Mouse (Mus musculus) lung, adult 2 months (tissue): ENCODE measurements around the gene Idnk. TPM values are rescaled to one million over a fixed set of nuclear protein-coding genes. Genes with fewer than 3 reads are reported as not detected.

ENCODE experiments used
- DNase-seq: peaks from one replicate; pipeline ENCODE4 v3.0.0; 2022
- H3K4me1 ChIP-seq: fragments of 200-500 bp; 2 replicates; pipeline ENCODE4 v1.6.1; 2011; ENCODE audit warnings: low read length; ENCODE audit not compliant: control insufficient read depth, insufficient read depth
- H3K4me3 ChIP-seq: fragments of 200-500 bp; replicated peaks from 2 replicates; pipeline ENCODE3; 2011; ENCODE audit warnings: low read depth, mild to moderate bottlenecking, control low read depth, low read length; ENCODE audit errors: extremely low read depth
- CTCF ChIP-seq: fragments of 200-500 bp; IDR thresholded peaks from 2 replicates; pipeline ENCODE4 v1.5.1; 2011; ENCODE audit warnings: mild to moderate bottlenecking, low read length, control low read depth; ENCODE audit not compliant: insufficient read depth
- POLR2A ChIP-seq: fragments of 200-500 bp; IDR thresholded peaks from 2 replicates; pipeline ENCODE4 v1.6.1; 2011; ENCODE audit warnings: low read depth, mild to moderate bottlenecking, control low read depth, low read length, borderline replicate concordance; ENCODE audit errors: extremely low read depth
- WGBS: fragments of 180-500 bp; shearing (Covaris S2); methylation state at CpG from one replicate; pipeline ENCODE4 v1.1.7; 2018; 5-methylcytosine and 5-hydroxymethylcytosine counted together
- polyA plus RNA-seq: library from polyadenylated mRNA; depleted of rRNA; stranded (reverse); fragments of >200 nt; gene quantifications from 2 replicates; pipeline ENCODE4 v1.2.3, GENCODE M21; 2012

Gene Idnk
- polyA plus RNA-seq, 1 experiment, result 24.5 TPM

GRCm38 (mm10) chr13:58187751-58188150 is 30.3 kb downstream of the Idnk start:
- WGBS, result 92% methylated on average over 3 of the region's 3 CpGs

DNA sequence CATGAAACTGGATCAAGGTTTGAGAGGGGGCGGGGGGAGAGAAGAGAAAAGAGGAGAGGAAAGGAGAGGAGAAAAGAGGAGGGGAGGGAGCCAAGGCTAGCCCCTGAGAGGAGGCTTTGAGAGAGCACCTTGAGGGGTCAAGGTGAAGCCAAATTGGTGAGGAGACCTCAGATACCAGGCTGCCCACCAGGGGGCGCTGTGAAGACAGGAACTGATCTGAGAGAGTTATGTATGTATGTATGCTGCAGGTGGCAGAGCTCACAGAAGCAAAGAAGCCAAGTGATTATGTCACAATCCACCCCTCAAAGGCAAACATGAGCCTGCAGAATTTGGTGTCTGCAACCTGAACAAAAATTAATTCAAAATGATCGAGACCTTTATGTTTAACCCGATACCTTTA is 31.0 kb downstream of the Idnk start:
- TF ChIP-seq CTCF (peak; percentile 91), POLR2A (no peak)
- 63% methylated on average over 4 of the region's 4 CpGs for WGBS
- DNase-seq, result peak; percentile 83
- Histone ChIP-seq H3K4me3 (no peak overlapping the region), H3K4me1 (peaks cover 2% of the 10 kb centered on the region; the same call in 1 of the 2 replicates)

More at GRCm38 (mm10) chr13:58187751-58188150, 30.3 kb downstream of the Idnk start:
- DNase-seq, result no peak
- peaks cover 2% of the 10 kb centered on the region; the same call in 1 of the 2 replicates for H3K4me1 ChIP-seq
- no peak overlapping the region for H3K4me3 ChIP-seq
- TF ChIP-seq CTCF (no peak), POLR2A (no peak)

- Histone ChIP-seq H3K4me3 (no peak overlapping the region), H3K4me1 (peaks cover 2% of the 10 kb centered on the region; the same call in 1 of the 2 replicates)
- WGBS, result 65% methylated on average over 5 of the region's 5 CpGs
- DNase-seq, result no peak
- TF ChIP-seq CTCF, result no peak
- TF ChIP-seq POLR2A, result no peak
These were observed 32.0 kb downstream of the Idnk start for GRCm38 (mm10) chr13:58189473-58189872.

GRCm38 (mm10) chr13:58191516-58191915 is 34.1 kb downstream of the Idnk start:
- over 99% methylated on average over 14 of the region's 14 CpGs for WGBS
- no peak for DNase-seq
- peaks cover 2% of the 10 kb centered on the region; the same call in 1 of the 2 replicates for H3K4me1 ChIP-seq
- H3K4me3 ChIP-seq, result no peak overlapping the region
- TF ChIP-seq POLR2A, result no peak
- no peak for TF ChIP-seq CTCF

DNA sequence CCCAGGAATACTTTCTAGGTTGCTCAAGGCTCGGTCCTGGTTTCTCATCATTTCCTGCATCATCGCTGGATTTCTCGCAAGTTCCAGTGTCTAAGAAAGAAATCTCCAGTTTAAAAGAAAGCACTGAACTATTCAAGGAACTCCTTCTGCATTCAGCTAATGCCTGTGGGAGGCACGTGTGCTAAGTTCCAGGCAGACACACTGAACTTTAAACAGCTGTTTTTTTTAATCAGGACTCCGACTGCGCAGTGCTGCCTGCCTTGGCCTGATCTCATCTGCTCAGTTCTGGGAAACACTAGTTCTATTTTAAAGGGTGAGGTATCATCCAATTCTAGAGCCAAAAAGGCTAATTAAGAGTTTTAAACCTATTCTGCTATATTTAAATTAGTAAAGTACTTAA is 34.7 kb downstream of the Idnk start:
- 95% methylated on average over 6 of the region's 6 CpGs for WGBS
- TF ChIP-seq POLR2A (no peak), CTCF (no peak)
- no peak for DNase-seq
- Histone ChIP-seq H3K4me1 (peaks cover 4% of the 10 kb centered on the region; the same call in 1 of the 2 replicates), H3K4me3 (no peak overlapping the region)

GRCm38 (mm10) chr13:58193221-58193620 is 35.8 kb downstream of the Idnk start:
- 97% methylated on average over 3 of the region's 3 CpGs for WGBS
- H3K4me1 ChIP-seq, result peaks cover 4% of the 10 kb centered on the region; the same call in 1 of the 2 replicates
- H3K4me3 ChIP-seq, result no peak overlapping the region
- DNase-seq, result no peak
- no peak for TF ChIP-seq POLR2A
- no peak for TF ChIP-seq CTCF

GRCm38 (mm10) chr13:58194908-58195307 is 37.5 kb downstream of the Idnk start:
- H3K4me3 ChIP-seq, result no peak overlapping the region
- DNase-seq, result no peak
- TF ChIP-seq POLR2A, result no peak
- no peak for TF ChIP-seq CTCF
- H3K4me1 ChIP-seq, result peaks cover 3% of the 10 kb centered on the region; the same call in 1 of the 2 replicates
- 88% methylated on average over 3 of the region's 3 CpGs for whole genome bisulfite sequencing

GRCm38 (mm10) chr13:58197211-58197610 is 39.8 kb downstream of the Idnk start:
- no peak for TF ChIP-seq CTCF
- TF ChIP-seq POLR2A, result no peak
- 70% methylated on average over 3 of the region's 3 CpGs for WGBS
- DNase-seq, result no peak

DNA sequence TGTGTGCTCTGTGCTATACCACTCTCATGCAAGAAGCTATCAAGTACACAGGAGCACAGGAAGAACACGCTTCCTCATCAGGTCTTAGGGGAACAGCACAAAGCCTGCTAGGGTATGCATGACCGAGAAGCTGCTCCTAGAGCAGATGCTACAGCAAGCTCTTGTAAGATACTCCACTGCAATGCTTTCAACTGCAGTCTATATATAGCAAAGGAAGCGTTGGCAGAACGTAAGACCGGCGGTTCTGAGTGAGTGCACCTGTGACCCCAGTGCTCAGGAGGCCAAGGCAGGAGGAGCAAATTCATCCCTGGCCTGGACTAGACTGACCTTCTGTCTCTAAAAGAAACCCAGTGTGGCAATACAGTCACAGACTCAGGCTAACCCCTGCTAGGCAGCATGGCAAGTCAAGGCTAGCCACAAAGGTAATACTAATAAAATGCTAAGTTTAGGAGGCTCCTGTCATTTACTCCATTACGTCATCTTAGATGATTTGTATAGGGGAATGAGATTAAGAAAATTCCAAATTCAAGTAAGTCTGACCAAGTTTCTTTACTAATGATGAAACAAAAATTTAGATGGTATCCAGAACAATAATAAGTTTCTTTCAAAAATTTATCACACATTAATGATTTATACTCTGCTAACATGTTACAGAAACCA is 40.7 kb downstream of the Idnk start:
- 76% methylated on average over 7 of the region's 7 CpGs for WGBS
- Histone ChIP-seq H3K4me3 (no peak overlapping the region), H3K4me1 (peaks cover 7% of the 10 kb centered on the region)
- DNase-seq, result no peak
- no peak for TF ChIP-seq CTCF
- TF ChIP-seq POLR2A, result no peak

More at GRCm38 (mm10) chr13:58197211-58197610, 39.8 kb downstream of the Idnk start:
- Histone ChIP-seq H3K4me1 (peaks cover 5% of the 10 kb centered on the region; the same call in 1 of the 2 replicates), H3K4me3 (no peak overlapping the region)

DNA sequence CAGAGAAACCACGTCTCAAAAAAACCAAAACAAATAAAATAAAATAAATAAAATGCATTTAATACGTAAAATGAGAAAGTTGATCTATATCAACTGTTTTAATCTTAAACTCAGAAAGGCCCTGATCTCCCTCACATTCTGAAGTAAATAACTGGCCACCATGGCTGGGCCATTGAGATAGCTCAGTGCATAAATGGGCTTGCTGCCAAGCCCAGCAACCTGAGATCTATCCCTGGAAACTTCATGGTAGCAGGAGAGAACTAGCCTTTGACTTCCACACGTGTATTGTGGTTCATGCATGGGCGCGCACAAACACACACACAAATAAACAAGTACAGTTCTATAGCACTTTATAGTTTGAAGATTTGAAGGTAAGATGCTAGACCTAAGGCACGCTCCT is 43.9 kb downstream of the Idnk start:
- WGBS, result 82% methylated on average over 6 of the region's 6 CpGs
- Histone ChIP-seq H3K4me1 (peaks cover 14% of the 10 kb centered on the region), H3K4me3 (no peak overlapping the region)
- DNase-seq, result no peak
- no peak for TF ChIP-seq POLR2A
